Mouse (Mus musculus) embryonic fibroblast, embryonic 13.5 days (primary cell): ENCODE measurements around the gene Zfp668. TPM values are rescaled to one million over a fixed set of nuclear protein-coding genes. Genes with fewer than 3 reads are reported as not detected.

ENCODE experiments used
- H3K27ac ChIP-seq: 2 replicates; pipeline ENCODE4 v1.5.1; 2012; ENCODE audit warnings: low read length, control low read depth, inconsistent platforms; ENCODE audit not compliant: insufficient read depth
- H3K4me1 ChIP-seq: 2 replicates; pipeline ENCODE4 v1.6.1; 2011; ENCODE audit warnings: low read length; ENCODE audit not compliant: control insufficient read depth, insufficient read depth
- H3K4me3 ChIP-seq: 2 replicates; pipeline ENCODE4 v1.5.1; 2011; ENCODE audit warnings: mild to moderate bottlenecking, control low read depth, low read length; ENCODE audit not compliant: insufficient read depth
- CTCF ChIP-seq: IDR thresholded peaks from 2 replicates; pipeline ENCODE4 v1.5.1; 2011; ENCODE audit warnings: mild to moderate bottlenecking, control low read depth, low read length, moderate library complexity, borderline replicate concordance; ENCODE audit not compliant: insufficient read depth
- POLR2A ChIP-seq: IDR thresholded peaks from 2 replicates; pipeline ENCODE4 v1.6.1; 2011; ENCODE audit warnings: low read depth, mild to moderate bottlenecking, control low read depth, low read length, moderate library complexity
- polyA plus RNA-seq: library from polyadenylated mRNA; stranded (reverse); fragments of >200 nt; gene quantifications from 2 replicates; pipeline ENCODE4 v1.2.4, GENCODE M21; 2011; ENCODE audit warnings: low read depth; ENCODE audit not compliant: missing spikeins, insufficient read length

The Zfp668 gene
- polyA plus RNA-seq, 1 experiment, result 15.6 TPM

DNA sequence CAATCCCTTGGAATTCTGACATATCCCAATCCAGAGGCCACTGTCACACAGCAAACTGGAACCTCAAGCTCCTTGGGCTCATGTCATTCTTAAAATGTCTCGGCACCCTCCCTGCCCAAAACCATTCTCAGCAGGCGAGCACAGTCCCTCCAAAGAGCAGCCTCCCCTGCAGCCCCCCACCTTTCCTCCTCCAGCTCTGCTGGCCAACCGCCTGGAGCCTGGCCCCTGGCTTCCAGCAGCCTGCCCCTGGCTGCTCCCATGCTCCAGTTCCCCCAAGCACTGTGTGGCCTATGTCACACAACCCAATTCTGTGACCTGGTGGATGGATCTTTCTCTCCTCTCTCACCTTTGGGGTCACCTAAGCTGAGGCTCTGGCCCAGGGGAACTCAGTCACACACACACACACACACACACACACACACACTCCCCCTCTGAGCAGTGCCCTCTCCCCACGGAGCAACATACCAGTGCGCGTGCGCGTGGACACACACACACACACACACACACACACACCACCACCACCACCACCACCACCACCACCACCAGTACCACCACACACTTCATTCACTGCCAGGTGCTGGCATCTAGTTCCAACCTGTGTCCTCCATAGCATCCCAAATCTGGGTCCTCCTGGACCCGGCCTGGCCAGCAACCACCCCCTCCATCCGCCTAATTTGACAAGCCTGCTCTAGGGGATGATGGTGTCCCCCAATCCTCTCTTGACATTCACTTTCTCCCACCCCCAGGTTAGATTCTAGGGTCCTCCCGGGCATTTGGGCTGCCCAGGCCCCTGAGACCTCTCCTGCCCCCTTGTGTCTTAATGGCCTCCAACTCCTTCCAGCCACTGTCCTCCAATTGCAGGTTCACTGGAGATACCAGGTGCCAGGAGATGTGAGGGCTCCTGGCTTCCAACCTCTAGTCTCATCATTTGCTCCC, 53.1 kb downstream of the Zfp668 start:
- Histone ChIP-seq H3K27ac (no peak overlapping the region), H3K4me1 (no peaks in the 10 kb centered on the region), H3K4me3 (peak overlapping the region; percentile 38; the same call in 1 of the 2 replicates)
- TF ChIP-seq CTCF, result no peak
- no peak for TF ChIP-seq POLR2A

DNA sequence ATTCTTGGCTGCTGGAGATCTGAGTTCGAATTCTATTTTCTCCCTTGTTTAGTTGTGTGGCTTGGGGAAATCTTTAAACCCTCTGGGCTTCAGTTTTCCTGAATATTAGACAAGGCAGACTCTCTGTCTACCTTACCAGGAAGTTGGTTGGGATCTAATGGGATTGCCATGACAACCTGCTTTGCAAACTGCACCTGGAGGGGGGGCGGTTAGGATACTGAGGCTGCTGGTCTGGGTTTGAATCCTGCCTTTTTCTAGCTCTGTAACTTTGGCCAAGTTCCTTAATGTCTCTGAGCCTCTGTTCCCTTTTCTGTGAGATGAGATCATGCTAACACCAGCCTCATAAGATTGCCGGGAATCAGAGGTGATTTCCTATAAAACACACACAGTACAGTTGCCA, 54.1 kb downstream of the Zfp668 start:
- no peak for TF ChIP-seq POLR2A
- no peak for TF ChIP-seq CTCF
- Histone ChIP-seq H3K4me3 (no peak overlapping the region), H3K4me1 (no peaks in the 10 kb centered on the region), H3K27ac (no peak overlapping the region)

- H3K27ac ChIP-seq, result no peak overlapping the region
- no peaks in the 10 kb centered on the region for H3K4me1 ChIP-seq
These were observed 55.7 kb downstream of the Zfp668 start for GRCm38 (mm10) chr7:127820836-127821509.

GRCm38 (mm10) chr7:127817776-127818175, 58.9 kb downstream of the Zfp668 start:
- no peak for TF ChIP-seq CTCF
- TF ChIP-seq POLR2A, result no peak
- no peak overlapping the region for H3K4me3 ChIP-seq
- no peaks in the 10 kb centered on the region for H3K4me1 ChIP-seq
- H3K27ac ChIP-seq, result no peak overlapping the region

More at GRCm38 (mm10) chr7:127820836-127821509, 55.7 kb downstream of the Zfp668 start:
- TF ChIP-seq CTCF (no peak), POLR2A (no peak)
- H3K4me3 ChIP-seq, result no peak overlapping the region

DNA sequence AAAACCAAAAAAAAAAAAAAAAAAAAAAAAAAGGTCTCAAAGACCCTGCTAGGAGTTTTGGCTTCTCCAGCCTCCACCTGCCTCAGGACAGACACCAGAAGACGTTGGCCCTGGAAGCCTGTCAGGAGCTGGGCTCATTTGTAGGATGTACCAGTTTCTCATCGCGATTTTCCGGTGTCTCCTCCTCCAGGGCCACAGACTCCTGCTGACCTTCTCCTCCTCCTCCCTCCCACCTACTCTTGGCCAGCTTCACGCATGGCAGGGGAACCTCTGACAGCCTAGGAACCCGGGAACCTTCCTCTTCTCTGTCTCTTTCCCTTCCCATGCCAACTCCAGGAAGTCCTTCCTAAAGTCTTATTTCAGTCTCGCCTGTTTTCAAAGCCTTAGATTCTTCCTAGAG, 59.6 kb downstream of the Zfp668 start:
- TF ChIP-seq POLR2A, result no peak
- TF ChIP-seq CTCF, result no peak
- no peak overlapping the region for H3K27ac ChIP-seq

DNA sequence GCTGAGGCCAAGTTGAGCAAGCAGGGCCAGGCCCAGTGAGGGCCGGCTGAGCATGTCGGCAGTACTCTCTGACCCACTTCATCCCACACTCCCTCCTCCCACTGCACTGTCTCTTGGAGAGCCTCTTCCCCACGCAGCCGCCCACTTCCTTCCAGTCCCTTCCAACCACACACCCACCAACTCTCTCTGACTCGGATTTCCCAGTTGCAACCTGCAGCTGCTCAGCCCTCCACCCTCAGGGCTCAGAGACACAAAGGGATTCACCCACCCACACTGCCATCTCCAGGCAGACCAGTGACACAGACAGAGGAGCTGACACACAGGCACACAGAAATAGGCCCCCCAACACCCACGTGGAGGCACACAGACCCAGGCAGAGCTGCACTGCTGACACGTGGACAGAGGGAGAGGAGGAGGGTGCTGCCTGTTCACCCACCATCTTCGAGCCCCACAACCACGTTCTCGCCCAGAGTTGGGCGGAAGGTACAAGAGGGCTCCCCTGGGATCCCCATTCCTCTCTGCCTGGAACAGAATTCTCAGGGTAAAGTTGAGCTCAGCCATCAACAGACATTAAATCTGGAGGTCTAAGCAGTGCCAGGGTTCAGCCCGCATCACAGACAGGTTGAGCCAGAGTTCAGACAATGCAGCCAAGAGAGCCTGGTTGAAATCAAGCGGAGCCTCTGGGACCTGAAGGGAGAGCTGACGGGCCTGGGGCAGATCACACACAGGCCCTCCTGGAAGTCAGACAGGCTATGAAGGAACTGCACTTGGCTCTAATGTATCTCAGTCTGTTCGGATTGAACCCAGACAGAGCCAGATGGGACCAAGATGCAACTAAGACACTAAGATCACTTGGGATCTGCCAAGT, 60.4 kb downstream of the Zfp668 start:
- Histone ChIP-seq H3K4me1 (no peaks in the 10 kb centered on the region), H3K27ac (no peak overlapping the region), H3K4me3 (no peak overlapping the region)
- no peak for TF ChIP-seq POLR2A
- no peak for TF ChIP-seq CTCF

More for the DNA sequence above, 59.6 kb downstream of the Zfp668 start:
- Histone ChIP-seq H3K4me3 (no peak overlapping the region), H3K4me1 (no peaks in the 10 kb centered on the region)

- H3K4me3 ChIP-seq, result no peak overlapping the region
- H3K27ac ChIP-seq, result no peak overlapping the region
- H3K4me1 ChIP-seq, result no peaks in the 10 kb centered on the region
- TF ChIP-seq POLR2A (no peak), CTCF (no peak)
These were observed 61.4 kb downstream of the Zfp668 start for GRCm38 (mm10) chr7:127815116-127815665.

DNA sequence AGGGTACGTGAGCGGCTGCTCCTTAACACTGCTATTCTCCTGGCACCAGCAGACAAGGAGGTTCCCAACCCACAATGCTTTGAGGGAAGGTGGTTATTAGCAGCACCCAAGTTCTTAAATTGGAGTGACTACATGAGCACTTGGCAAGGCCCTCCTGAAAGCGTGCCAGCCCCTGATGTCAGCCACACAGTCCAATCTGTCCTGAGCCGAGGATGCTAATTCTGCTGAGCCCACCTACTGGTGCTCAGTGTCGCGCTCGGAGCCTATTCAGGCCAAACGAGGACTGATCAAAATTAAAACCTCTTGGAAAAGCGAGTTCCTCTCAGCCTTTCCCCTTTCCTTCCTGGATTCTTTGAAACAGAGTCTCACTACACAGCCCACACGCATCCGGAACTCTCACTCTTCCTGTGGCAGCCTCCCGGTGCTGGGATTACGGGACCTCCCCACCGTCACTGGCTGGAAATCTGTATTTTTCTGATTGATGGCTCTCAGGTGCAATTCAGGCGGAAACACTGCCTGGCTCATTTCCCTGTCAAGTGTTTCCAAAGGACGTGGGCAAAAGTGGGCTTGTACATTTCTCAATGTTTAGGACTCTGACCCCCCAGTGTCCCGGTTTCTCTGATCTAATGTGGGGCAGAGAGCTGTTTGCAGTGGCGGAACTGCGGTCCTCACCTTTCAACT, 62.2 kb downstream of the Zfp668 start:
- H3K4me3 ChIP-seq, result no peak overlapping the region
- H3K4me1 ChIP-seq, result no peaks in the 10 kb centered on the region
- TF ChIP-seq POLR2A (no peak), CTCF (no peak)
- no peak overlapping the region for H3K27ac ChIP-seq
